In the genomic region with DNA sequence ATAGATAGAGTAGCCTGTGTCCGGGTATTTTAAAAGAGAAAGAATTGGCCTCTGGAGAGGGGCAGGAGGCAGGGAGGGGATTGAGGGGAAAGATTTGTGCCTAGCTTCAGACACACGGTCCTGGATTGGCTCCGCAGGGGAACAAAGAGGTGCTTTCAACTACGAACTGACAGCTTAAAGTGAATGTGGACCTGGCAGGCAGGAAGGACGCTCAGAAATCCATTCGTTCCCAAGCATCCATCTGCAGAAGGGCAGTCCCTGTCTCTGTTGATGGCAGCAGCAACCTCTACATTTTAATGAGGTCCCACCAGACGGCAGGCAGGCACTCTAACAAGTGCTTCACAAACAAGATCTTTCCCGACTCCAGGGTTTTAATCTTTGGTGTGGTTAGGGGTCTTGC, we compare ENCODE assay signal across 8 mouse cellular contexts. TPM values are rescaled to one million over a fixed set of nuclear protein-coding genes. Genes with fewer than 3 reads are reported as not detected.
A peak's percentile ranks its signal among the peaks of the same experiment; 100 is the strongest.
DNase-seq lines count a peak whose midpoint lies in the region; ATAC-seq and TF ChIP-seq lines count a peak whose summit lies in the region.

No protein-coding gene starts in this region.

- no peaks in the 10 kb centered on the region for H3K9me3 ChIP-seq in kidney, embryonic 14.5 days (ENCODE audit: control insufficient read depth, low read length)
- no peaks in the 10 kb centered on the region for H3K9me3 ChIP-seq in forebrain, embryonic 11.5 days (ENCODE audit: control insufficient read depth, low read length)
- H3K9me3 ChIP-seq in intestine, postnatal 0 days (ENCODE audit: control insufficient read depth) = no peaks in the 10 kb centered on the region

- TF ChIP-seq CTCF in intestine, postnatal 0 days (IDR thresholded peaks at IDR 0.05; ENCODE audit: low read depth) = no peak

- H3K9ac ChIP-seq in kidney, embryonic 14.5 days (ENCODE audit: low read depth, low read length) = peak overlapping the region; percentile 60; the same call in 1 of the 2 replicates
- H3K9ac ChIP-seq in forebrain, embryonic 11.5 days (ENCODE audit: low read length) = peak overlapping the region; percentile 59
- H3K9ac ChIP-seq in intestine, postnatal 0 days (ENCODE audit: low read depth, low read length) = no peak overlapping the region

- H3K36me3 ChIP-seq in kidney, embryonic 14.5 days (ENCODE audit: control insufficient read depth, insufficient read depth, low read length) = no peaks in the 10 kb centered on the region
- no peaks in the 10 kb centered on the region for H3K36me3 ChIP-seq in forebrain, embryonic 11.5 days (ENCODE audit: control insufficient read depth, insufficient read depth, low read length)
- H3K36me3 ChIP-seq in intestine, postnatal 0 days (ENCODE audit: control insufficient read depth, insufficient read depth) = no peaks in the 10 kb centered on the region
- H3K36me3 ChIP-seq in myocyte (ENCODE audit: control insufficient read depth, insufficient read depth) = no peaks in the 10 kb centered on the region

- H3ac ChIP-seq in myocyte (ENCODE audit: control insufficient read depth, insufficient read length) = no peak overlapping the region

- H3K27ac ChIP-seq in kidney, embryonic 14.5 days (ENCODE audit: low read depth, low read length) = no peak overlapping the region
- no peak overlapping the region for H3K27ac ChIP-seq in forebrain, embryonic 11.5 days (ENCODE audit: low read depth, low read length)
- H3K27ac ChIP-seq in intestine, postnatal 0 days (ENCODE audit: low read depth, low read length) = no peak overlapping the region

- no peak for DNase-seq in kidney, postnatal 14 days
- peak; percentile 29 for DNase-seq in brain, adult 2 months (ENCODE audit: low read depth, low spot score)
- peak; percentile 56 for DNase-seq in forebrain, embryonic 11.5 days (ENCODE audit: low spot score)
- DNase-seq in urinary bladder, adult 2 months (ENCODE audit: low spot score) = no peak
- DNase-seq in left cerebral cortex, adult 11 months (ENCODE audit: low spot score) = no peak

- no peak for ATAC-seq in kidney, embryonic 14.5 days (ENCODE audit: low FRiP score, low TSS enrichment)
- ATAC-seq in forebrain, embryonic 11.5 days (replicated peaks; ENCODE audit: low FRiP score) = peak; percentile 75
- no peak for ATAC-seq in intestine, postnatal 0 days

- peak overlapping the region; percentile 81 for H3K4me2 ChIP-seq in kidney, embryonic 14.5 days (replicated peaks; ENCODE audit: low read depth, low read length)
- H3K4me2 ChIP-seq in forebrain, embryonic 11.5 days (ENCODE audit: low read depth, low read length, severe bottlenecking) = peak overlapping the region; percentile 54
- peak overlapping the region; percentile 67 for H3K4me2 ChIP-seq in intestine, postnatal 0 days (replicated peaks; ENCODE audit: low read depth)
- H3K4me2 ChIP-seq in myocyte (ENCODE audit: low read depth) = peak overlapping the region; percentile 49

- TF ChIP-seq POLR2A in myocyte (IDR thresholded peaks at IDR 0.05; ENCODE audit: insufficient read length, low read depth) = no peak

- H3K4me3 ChIP-seq in kidney, embryonic 14.5 days (ENCODE audit: low read length) = peak overlapping the region; percentile 31
- H3K4me3 ChIP-seq in forebrain, embryonic 11.5 days (ENCODE audit: low read depth, low read length) = peak overlapping the region; percentile 24; the same call in 1 of the 2 replicates
- H3K4me3 ChIP-seq in intestine, postnatal 0 days (ENCODE audit: low read depth, low read length) = peak overlapping the region; percentile 28
- H3K4me3 ChIP-seq in myocyte = no peak overlapping the region

- H3K79me2 ChIP-seq in myocyte (ENCODE audit: control insufficient read depth, insufficient read depth) = no peaks in the 10 kb centered on the region

- WGBS in kidney, embryonic 14.5 days = 3% methylated on average over 8 of the region's 8 CpGs
- WGBS in forebrain, embryonic 11.5 days = 0% methylated on average over 8 of the region's 8 CpGs
- 10% methylated on average over 8 of the region's 8 CpGs for WGBS in intestine, postnatal 0 days

- H3K4me1 ChIP-seq in kidney, embryonic 14.5 days (ENCODE audit: control insufficient read depth, insufficient read depth, low read length) = 0 out of 2 replicates have a peak, but pooled peaks cover 5% of the 10 kb centered on the region
- peaks cover 6% of the 10 kb centered on the region; the same call in 1 of the 2 replicates for H3K4me1 ChIP-seq in forebrain, embryonic 11.5 days (replicated peaks; ENCODE audit: control insufficient read depth, insufficient read depth, low read length)
- H3K4me1 ChIP-seq in intestine, postnatal 0 days (replicated peaks; ENCODE audit: control insufficient read depth, insufficient read depth, low read length) = no peaks in the 10 kb centered on the region

- H3K27me3 ChIP-seq in kidney, embryonic 14.5 days (ENCODE audit: control insufficient read depth, insufficient read depth, low read length) = no peaks in the 10 kb centered on the region
- no peaks in the 10 kb centered on the region for H3K27me3 ChIP-seq in forebrain, embryonic 11.5 days (ENCODE audit: control insufficient read depth, insufficient read depth, low read length)
- H3K27me3 ChIP-seq in intestine, postnatal 0 days (replicated peaks; ENCODE audit: control insufficient read depth, insufficient read depth, low read length) = peaks cover 8% of the 10 kb centered on the region; the same call in 1 of the 2 replicates
- H3K27me3 ChIP-seq in myocyte (ENCODE audit: control insufficient read depth, insufficient read depth, insufficient read length) = no peaks in the 10 kb centered on the region

TF ChIP-seq in myocyte, 11 proteins besides CTCF, POLR2A, EP300 and RAD21:
- TF ChIP-seq MYOD1 (IDR thresholded peaks at IDR 0.05; ENCODE audit: control insufficient read depth in 1 of 3, insufficient read length in 2 of 3, low read depth in 2 of 3) (no peak), USF1 (IDR thresholded peaks at IDR 0.05; ENCODE audit: low read depth) (no peak), CEBPB (IDR thresholded peaks at IDR 0.05; ENCODE audit: insufficient read depth, poor library complexity, severe bottlenecking) (no peak), TCF3 (IDR thresholded peaks at IDR 0.05; ENCODE audit: insufficient read length, low read depth) (no peak), POLR2AphosphoS2 (IDR thresholded peaks at IDR 0.05; ENCODE audit: insufficient read length, low read depth) (no peak), E2F4 (IDR thresholded peaks at IDR 0.05; ENCODE audit: insufficient read depth) (no peak), SRF (IDR thresholded peaks at IDR 0.05; ENCODE audit: control insufficient read depth, insufficient read length, low read depth) (no peak)

RNA-seq across cellular contexts. Expression of a gene that starts 40.3 kb away (rescaled TPM):
- polyA plus RNA-seq in kidney, embryonic 14.5 days (2014; fragmentation: Nextera tagmentation; extraction: Ambion mirVana) = 105 and 129 TPM in 2 replicates
- 59.8 and 68.2 TPM in 2 replicates for polyA plus RNA-seq in forebrain, embryonic 11.5 days (2014; fragmentation: Nextera tagmentation; extraction: Ambion mirVana)
- 88.3 and 88.4 TPM in 2 replicates for polyA plus RNA-seq in intestine, postnatal 0 days (2015; fragmentation: Nextera tagmentation; extraction: Ambion mirVana)
- 105 TPM for polyA plus RNA-seq in myocyte (2012; fragmentation: generic; extraction: Trizol)
- 126 and 144 TPM in 2 replicates for polyA plus RNA-seq in urinary bladder, adult 2 months (2012; rRNA removed)

RNA-seq across cellular contexts. Expression of a gene that starts 47.8 kb away (rescaled TPM):
- polyA plus RNA-seq in kidney, embryonic 14.5 days (2014; fragmentation: Nextera tagmentation; extraction: Ambion mirVana) = 58.2 and 65.2 TPM in 2 replicates
- polyA plus RNA-seq in forebrain, embryonic 11.5 days (2014; fragmentation: Nextera tagmentation; extraction: Ambion mirVana) = 50.1 and 60.8 TPM in 2 replicates
- 33.6 and 40.3 TPM in 2 replicates for polyA plus RNA-seq in intestine, postnatal 0 days (2015; fragmentation: Nextera tagmentation; extraction: Ambion mirVana)
- 22.0 TPM for polyA plus RNA-seq in myocyte (2012; fragmentation: generic; extraction: Trizol)
- 10.0 and 21.3 TPM in 2 replicates for polyA plus RNA-seq in urinary bladder, adult 2 months (2012; rRNA removed)

Comparison
In these comparisons a context has a peak if more than half of its experiments do, and no peak if none do; other contexts are left out.
1. DNase-seq: peak in brain, adult 2 months (single experiment) and forebrain, embryonic 11.5 days (single experiment); none in kidney, postnatal 14 days (single experiment), urinary bladder, adult 2 months (single experiment) and left cerebral cortex, adult 11 months (single experiment).
2. Peak in every context shown above with its lines, with median percentiles within 50 percentile points of each other: H3K4me2 ChIP-seq.